Mouse (Mus musculus): Measurements from ENCODE around the gene Afg3l1. TPM values are rescaled to one million over a fixed set of nuclear protein-coding genes. Genes with fewer than 3 reads are reported as not detected.

The Afg3l1 gene
- 10 to 100 TPM; 29.0 to 52.5 TPM for total RNA-seq (2023)

DNA sequence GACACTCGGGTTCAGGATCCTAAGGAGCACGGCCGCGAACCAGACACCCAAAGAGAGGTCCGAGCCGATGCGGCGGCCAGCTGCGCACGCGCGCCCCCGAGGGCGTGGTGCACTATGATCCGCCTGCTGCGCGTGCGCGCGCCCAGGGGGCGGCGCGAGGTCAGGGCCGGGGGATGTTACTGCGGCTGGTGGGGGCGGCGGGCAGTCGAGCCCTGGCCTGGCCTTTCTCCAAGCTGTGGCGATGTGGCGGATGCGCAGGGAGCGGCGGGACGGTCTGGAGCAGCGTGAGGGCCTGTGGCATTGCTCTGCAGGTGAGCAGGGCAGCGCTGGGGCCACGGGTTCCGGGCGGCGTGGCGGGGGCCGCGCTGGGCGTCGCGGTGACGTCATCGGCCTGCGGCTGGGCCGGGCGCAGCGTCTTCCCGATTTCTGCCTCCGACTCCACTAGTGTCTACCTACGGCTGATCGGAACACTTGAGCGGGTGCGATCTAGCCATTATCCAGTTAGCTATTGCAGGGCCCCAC is at the start of gene Afg3l1:
Gene Afg3l1 (plus strand): TSS at position 167 of the 522 bp plus-strand sequence.

DNA sequence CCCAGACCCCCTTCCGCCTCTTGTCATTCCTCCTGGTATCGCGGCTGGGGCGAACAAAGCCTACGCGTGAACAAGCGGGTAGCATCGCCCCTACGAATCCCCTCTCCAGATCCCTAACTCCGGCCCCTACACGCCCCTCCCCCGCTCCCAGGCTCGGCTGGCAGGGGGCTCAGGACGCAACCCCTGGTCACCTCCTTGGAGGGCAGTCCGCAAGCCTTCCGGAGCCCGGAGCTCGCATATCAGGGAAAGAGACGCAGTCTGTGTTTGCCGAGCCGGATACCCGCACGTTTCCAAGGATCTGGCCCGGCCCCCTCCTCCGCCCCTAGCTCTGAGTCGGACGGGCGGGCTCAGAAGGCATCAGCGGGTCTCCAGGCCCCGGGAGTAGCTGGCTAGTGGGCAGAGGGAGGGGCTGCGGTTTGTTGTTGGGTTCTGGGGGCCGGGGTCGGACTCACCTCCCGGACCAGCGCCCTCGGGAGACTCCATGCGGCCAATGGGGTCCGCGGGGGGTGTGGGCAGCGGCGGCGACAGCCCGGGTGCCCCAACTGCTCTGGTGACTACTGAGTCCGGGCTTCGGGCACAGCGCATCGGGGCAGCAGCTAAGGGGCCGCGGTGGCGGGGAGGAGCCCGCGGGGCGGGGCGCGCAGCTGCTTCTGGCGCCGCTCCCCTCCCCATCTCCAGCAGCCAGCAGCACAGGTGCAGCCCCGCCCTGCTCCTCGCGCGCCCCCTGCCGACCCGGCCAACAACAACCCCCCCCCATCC is 37.3 kb downstream of the Afg3l1 start, which contains the start of gene Dbndd1:
Gene Dbndd1 (minus strand): TSS at position 683 of the 759 bp plus-strand sequence.

DNA sequence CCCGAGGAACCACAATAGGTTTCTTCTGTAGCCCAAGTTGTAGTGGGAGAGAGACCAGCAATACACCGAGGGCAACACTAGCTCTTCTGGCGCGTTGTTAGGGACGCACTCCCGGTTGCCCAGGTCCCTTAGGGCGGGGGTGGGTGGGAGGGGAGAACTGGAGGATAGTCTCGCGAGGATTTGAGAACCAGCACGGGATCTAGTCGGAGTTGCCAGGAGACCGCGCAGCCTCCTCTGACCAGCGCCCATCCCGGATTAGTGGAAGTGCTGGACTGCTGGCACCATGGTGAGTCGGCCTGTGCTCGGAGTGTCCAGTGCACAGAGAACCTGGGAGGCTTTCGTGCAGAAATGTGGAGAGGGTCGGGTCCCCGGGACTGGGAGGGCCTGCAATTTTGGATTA is 41.0 kb downstream of the Afg3l1 start, which contains the start of gene Gas8:
Gene Gas8 (plus strand): TSS at position 168 of the 400 bp plus-strand sequence.

Other genes starting within 250 kb of the Afg3l1 start
- 1 to 10 TPM; 4.3 to 5.1 TPM for gene Spata2l, start 241.7 kb upstream of the Afg3l1 start, total RNA-seq (2023)
- 10 to 100 TPM; 27.8 to 36.5 TPM for gene Zfp276, start 223.7 kb upstream of the Afg3l1 start, total RNA-seq (2023)
- 10 to 100 TPM; 67.4 to 82.9 TPM for gene Vps9d1, start 223.6 kb upstream of the Afg3l1 start, total RNA-seq (2023)
- gene Fanca, start 159.3 kb upstream of the Afg3l1 start, total RNA-seq (2023) = 10 to 100 TPM; 45.7 to 58.2 TPM
- not detected for gene Spire2, start 145.2 kb upstream of the Afg3l1 start, total RNA-seq (2023)
- gene Tcf25, start 104.2 kb upstream of the Afg3l1 start, total RNA-seq (2023) = 100 to 1,000 TPM; 189 to 231 TPM
- not detected for gene Mc1r, start 70.8 kb upstream of the Afg3l1 start, total RNA-seq (2023)
- gene Tubb3, start 66.5 kb upstream of the Afg3l1 start, total RNA-seq (2023) = under 1 TPM in 1 of 2 experiments, not detected in 1; 0.46 TPM
- gene Def8, start 54.4 kb upstream of the Afg3l1 start, total RNA-seq (2023) = 10 to 100 TPM; 22.6 to 24.2 TPM
- gene Dbndd1, start 37.6 kb downstream of the Afg3l1 start, total RNA-seq (2023) = not detected
- gene Gas8, start 40.9 kb downstream of the Afg3l1 start, total RNA-seq (2023) = 1 to 10 TPM; 7.7 to 9.1 TPM
- 1 to 10 TPM; 4.7 to 5.0 TPM for gene Rhou, start 176.0 kb downstream of the Afg3l1 start, total RNA-seq (2023)

All from monocyte, adult 59 days (primary cell).